Mouse (Mus musculus): Measurements from ENCODE around the gene CN725425. TPM values are rescaled to one million over a fixed set of nuclear protein-coding genes. Genes with fewer than 3 reads are reported as not detected.

Gene CN725425
- total and polyA plus RNA-seq, 3 experiments: not detected

GRCm38 (mm10) chr15:91279571-91279970 is 80.3 kb downstream of the CN725425 start:
- no peak for DNase-seq (ENCODE audit: extremely low read depth)
- Histone ChIP-seq H3K36me3 (replicated peaks in 1 of 2; ENCODE audit: control insufficient read depth in 1 of 2, insufficient read depth in 1 of 2, low read length in 1 of 2) (no peaks in the 10 kb centered on the region), H3K4me1 (ENCODE audit: control insufficient read depth in 1 of 2, insufficient read depth in 2 of 2) (no peaks in the 10 kb centered on the region), H3K9me3 (replicated peaks; ENCODE audit: low read length) (peaks cover 65% of the 10 kb centered on the region), H3K79me2 (replicated peaks; ENCODE audit: control insufficient read depth, extremely low read depth, insufficient read depth, poor library complexity, severe bottlenecking) (no peaks in the 10 kb centered on the region), H3K4me2 (ENCODE audit: insufficient read depth, low read depth, poor library complexity, severe bottlenecking) (no peak overlapping the region), H3K27ac (ENCODE audit: insufficient read depth, low read depth) (no peak overlapping the region), H3K27me3 (replicated peaks) (no peaks in the 10 kb centered on the region), H3K9ac (ENCODE audit: insufficient read depth, low read depth) (no peak overlapping the region), H3K4me3 (replicated peaks in 1 of 3; ENCODE audit: low read depth in 2 of 3, low read length in 2 of 3, poor library complexity in 1 of 3) (no peak overlapping the region)
- dilution Hi-C loops (cut with MboI; ENCODE audit: extremely low pct_ligation_motif_present, extremely low pct_unique_long_range_greater_than_20kb, low sequenced_read_pairs) (no loop called here), in situ Hi-C loops (cut with MboI; ENCODE audit: low pct_ligation_motif_present, low pct_unique_long_range_greater_than_20kb, low sequenced_read_pairs) (no loop called here)
- TF ChIP-seq MAX (IDR thresholded peaks at IDR 0.05; ENCODE audit: low read length): no peak
- TF ChIP-seq RAD21 (IDR thresholded peaks at IDR 0.05; ENCODE audit: low read depth, low read length): no peak
- TF ChIP-seq HCFC1 (IDR thresholded peaks at IDR 0.05; ENCODE audit: low read depth, low read length): no peak
- TF ChIP-seq ZKSCAN1 (IDR thresholded peaks at IDR 0.05; ENCODE audit: borderline replicate concordance, low read depth, low read length): no peak
- TF ChIP-seq USF1 (IDR thresholded peaks at IDR 0.05; ENCODE audit: low read depth, low read length): no peak
- no peak for TF ChIP-seq GABPA (IDR thresholded peaks at IDR 0.05; ENCODE audit: insufficient replicate concordance, low read depth, low read length)
- TF ChIP-seq EP300 (IDR thresholded peaks at IDR 0.05; ENCODE audit: low read length): no peak
- TF ChIP-seq MAZ (IDR thresholded peaks at IDR 0.05; ENCODE audit: low read depth, low read length): no peak
- TF ChIP-seq ELF1 (IDR thresholded peaks at IDR 0.05; ENCODE audit: low read depth, low read length): no peak
- TF ChIP-seq IRF4 (IDR thresholded peaks at IDR 0.05; ENCODE audit: low read depth, low read length): no peak
- no peak for TF ChIP-seq ETS1 (conservative IDR thresholded peaks at IDR 0.05; ENCODE audit: low read depth, low read length)
- TF ChIP-seq ZC3H11A (IDR thresholded peaks at IDR 0.05; ENCODE audit: low read depth, low read length): no peak
- no peak for TF ChIP-seq POLR2A (IDR thresholded peaks at IDR 0.05; ENCODE audit: low read depth, low read length)
- no peak for TF ChIP-seq ZMIZ1 (IDR thresholded peaks at IDR 0.05; ENCODE audit: low read depth, low read length)
- TF ChIP-seq PAX5 (IDR thresholded peaks at IDR 0.05; ENCODE audit: low read length): no peak
- no peak for TF ChIP-seq E2F4 (IDR thresholded peaks at IDR 0.05; ENCODE audit: insufficient replicate concordance, low read depth, low read length)
- TF ChIP-seq MYC (IDR thresholded peaks at IDR 0.05; ENCODE audit: low read depth, low read length): no peak
- no peak for TF ChIP-seq MAFK (IDR thresholded peaks at IDR 0.05; ENCODE audit: insufficient replicate concordance, low read length)
- no peak for TF ChIP-seq ZNF384 (IDR thresholded peaks at IDR 0.05; ENCODE audit: low read depth, low read length)
- no peak for TF ChIP-seq CHD1 (IDR thresholded peaks at IDR 0.05; ENCODE audit: low read depth, low read length)

GRCm38 (mm10) chr15:91281521-91281920 is 82.2 kb downstream of the CN725425 start:
- Histone ChIP-seq H3K27ac (ENCODE audit: insufficient read depth, low read depth) (no peak overlapping the region), H3K9me3 (replicated peaks; ENCODE audit: low read length) (peaks cover 63% of the 10 kb centered on the region), H3K4me2 (ENCODE audit: insufficient read depth, low read depth, poor library complexity, severe bottlenecking) (no peak overlapping the region), H3K4me1 (ENCODE audit: control insufficient read depth in 1 of 2, insufficient read depth in 2 of 2) (no peaks in the 10 kb centered on the region), H3K79me2 (replicated peaks; ENCODE audit: control insufficient read depth, extremely low read depth, insufficient read depth, poor library complexity, severe bottlenecking) (no peaks in the 10 kb centered on the region), H3K9ac (ENCODE audit: insufficient read depth, low read depth) (no peak overlapping the region), H3K27me3 (replicated peaks) (no peaks in the 10 kb centered on the region), H3K36me3 (replicated peaks in 1 of 2; ENCODE audit: control insufficient read depth in 1 of 2, insufficient read depth in 1 of 2, low read length in 1 of 2) (no peaks in the 10 kb centered on the region), H3K4me3 (replicated peaks in 1 of 3; ENCODE audit: low read depth in 2 of 3, low read length in 2 of 3, poor library complexity in 1 of 3) (no peak overlapping the region)
- no peak for TF ChIP-seq JUND (conservative IDR thresholded peaks at IDR 0.05; ENCODE audit: low read depth, low read length)
- no peak for DNase-seq (ENCODE audit: extremely low read depth)
- in situ Hi-C loops (cut with MboI; ENCODE audit: low pct_ligation_motif_present, low pct_unique_long_range_greater_than_20kb, low sequenced_read_pairs) (no loop called here), dilution Hi-C loops (cut with MboI; ENCODE audit: extremely low pct_ligation_motif_present, extremely low pct_unique_long_range_greater_than_20kb, low sequenced_read_pairs) (no loop called here)
